Mouse (Mus musculus): ENCODE data around the gene Ngef.
"Not testable (repeated sequence)": the region's sequence is repeated elsewhere in the genome, so short reads cannot be mapped to it uniquely, and the experiment has no call there.

The Ngef gene

GRCm38 (mm10) chr1:87471914-87472313 is 101.8 kb downstream of the Ngef start:
- DNase-seq: no peak

DNA sequence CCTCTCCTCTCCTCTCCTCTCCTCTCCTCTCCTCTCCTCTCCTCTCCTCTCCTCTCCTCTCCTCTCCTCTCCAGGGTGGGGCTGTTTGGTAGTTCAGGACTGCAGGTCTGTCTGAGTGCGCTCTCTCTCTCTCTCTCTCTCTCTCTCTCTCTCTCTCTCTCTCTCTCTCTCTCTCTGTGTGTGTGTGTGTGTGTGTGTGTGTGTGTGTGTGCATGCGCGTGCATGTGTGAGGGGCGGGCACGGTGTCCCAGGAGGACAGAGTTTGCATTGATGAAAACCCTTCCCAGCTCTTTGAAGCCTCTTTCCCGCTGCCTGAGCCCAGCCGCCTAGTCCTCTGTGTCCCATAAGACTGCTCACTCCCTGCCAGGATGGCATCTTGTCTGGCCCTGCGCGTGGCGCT is 103.7 kb downstream of the Ngef start, which contains the start of gene Snorc:
TSS of gene Snorc (plus strand) at position 301 of the 400 bp plus-strand sequence.
- DNase-seq: not testable (repeated sequence)

DNA sequence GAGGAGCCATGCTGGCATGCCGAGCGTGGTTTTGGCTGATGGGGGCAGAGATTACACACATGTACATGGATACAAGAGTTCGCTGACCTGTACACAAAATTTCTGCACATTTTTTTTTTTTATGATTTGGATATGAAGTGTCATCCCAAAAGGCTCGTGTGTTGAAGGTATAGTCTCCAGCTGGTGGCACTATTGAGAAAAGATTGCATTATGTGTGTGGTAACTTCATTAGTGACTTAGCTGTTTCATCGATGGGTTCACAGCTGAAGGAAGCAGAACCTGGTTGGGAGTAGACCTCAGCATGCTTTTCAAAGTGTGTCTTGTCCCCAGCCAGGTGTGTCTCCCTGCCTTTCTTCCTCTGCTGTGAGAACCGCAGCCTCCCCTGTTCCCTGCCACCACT is 105.3 kb downstream of the Ngef start:
- DNase-seq: no peak

GRCm38 (mm10) chr1:87467469-87467868 is 106.2 kb downstream of the Ngef start:
- no peak for DNase-seq

DNA sequence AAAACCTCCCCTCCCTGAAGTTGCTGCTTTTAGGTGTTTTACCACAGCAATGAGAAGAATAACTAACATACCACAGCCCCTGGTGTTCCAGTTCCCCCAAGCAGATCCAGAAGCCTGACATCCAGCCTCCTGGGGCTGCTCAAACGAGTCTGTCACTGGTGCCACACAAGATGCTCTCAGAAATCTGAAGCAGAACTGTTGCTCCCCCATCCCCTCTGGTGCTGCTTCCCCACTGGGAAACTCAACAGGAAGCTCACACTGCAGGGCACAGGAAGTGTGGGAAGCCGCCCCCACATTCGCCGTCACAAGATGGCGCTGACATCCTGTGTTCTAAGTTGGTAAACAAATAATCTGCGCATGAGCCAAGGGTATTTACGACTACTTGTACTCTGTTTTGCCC is 113.8 kb downstream of the Ngef start:
- not testable (repeated sequence) for DNase-seq

- DNase-seq: no peak
These were observed 115.6 kb downstream of the Ngef start for GRCm38 (mm10) chr1:87458045-87458444.

- DNase-seq: no peak
These were observed 117.2 kb downstream of the Ngef start for GRCm38 (mm10) chr1:87456425-87456824.

DNA sequence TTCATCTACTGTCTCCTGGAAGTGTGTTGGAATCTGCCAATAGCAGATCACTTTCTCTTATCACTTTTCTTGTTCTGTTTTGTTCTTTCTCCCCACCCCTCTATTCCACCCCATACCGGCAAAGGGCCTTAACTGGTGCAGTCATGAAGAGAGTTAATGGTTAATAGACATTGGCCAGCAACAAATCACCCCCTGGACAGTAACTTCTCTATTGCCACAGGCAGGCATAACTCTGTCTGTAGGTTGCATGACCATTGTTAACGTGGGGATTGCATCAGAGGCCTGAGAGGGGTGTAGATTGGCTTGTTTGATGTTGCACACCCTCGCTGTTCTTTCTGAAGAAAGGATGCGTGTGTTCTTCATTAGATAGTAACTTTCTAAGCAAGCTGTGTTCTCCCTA is 124.2 kb downstream of the Ngef start:
- no peak for DNase-seq

DNA sequence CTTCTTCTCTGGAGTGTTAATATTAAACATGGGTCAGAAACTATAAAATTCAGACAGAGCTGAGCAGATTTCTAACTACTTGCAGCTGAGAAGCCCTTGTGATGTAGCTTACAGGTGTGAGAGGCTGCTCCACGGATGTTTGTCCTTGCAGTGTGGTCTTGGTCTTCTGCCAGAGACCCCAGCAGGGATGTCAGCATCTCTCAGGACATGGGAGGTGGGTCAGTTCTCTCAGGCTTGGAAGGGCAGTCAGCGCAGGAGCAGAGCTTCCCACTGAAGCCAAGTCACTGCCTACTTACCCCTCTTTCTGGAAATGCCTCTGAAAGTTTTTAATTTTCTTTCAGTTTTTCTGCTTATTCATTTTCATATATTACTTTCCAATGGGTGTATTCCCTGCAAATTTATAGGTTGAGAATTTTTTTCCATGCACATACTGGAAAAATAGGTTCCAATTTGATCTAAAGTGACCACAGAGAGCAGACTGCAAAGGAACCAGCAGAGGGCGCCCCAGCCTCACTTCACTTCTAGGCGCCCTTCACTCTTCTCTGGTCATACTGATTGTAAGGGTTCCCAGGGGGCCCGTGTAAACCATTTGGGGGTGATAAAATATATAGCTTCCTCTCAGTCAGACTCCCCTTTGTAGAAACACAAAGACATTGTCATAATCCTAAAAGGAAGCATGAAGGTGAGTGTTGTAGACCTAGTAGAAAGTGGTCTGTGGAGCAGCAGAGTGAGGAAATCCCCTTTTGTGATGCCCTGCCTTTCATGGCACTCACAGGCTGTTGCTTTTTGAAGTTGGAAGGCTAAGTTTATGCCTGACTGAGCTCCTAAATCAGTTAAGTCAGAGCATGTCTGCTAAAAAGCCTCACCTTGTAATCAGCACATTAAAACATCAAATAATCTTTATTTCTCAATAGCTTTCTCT is 126.2 kb downstream of the Ngef start:
- DNase-seq: peak; percentile 60

DNA sequence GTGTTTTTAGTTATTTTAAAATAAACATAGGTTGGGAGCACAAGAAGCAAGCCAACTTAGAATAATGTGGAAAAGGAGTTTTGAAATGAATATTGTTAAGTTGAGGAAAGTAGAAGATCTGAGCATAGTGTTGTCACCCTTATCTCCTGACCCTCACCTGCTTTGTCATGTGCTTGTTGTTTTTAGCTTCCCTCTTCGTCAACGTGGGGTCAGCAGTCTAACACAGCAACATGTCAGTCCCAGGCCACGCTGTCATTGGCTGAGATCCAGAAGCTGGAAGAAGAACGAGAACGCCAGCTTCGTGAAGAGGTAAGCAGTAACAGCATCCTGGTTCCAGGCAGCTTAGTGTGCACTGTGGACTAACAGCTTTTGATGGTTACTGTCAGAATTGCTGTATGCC is 137.1 kb downstream of the Ngef start:
- DNase-seq: no peak

DNA sequence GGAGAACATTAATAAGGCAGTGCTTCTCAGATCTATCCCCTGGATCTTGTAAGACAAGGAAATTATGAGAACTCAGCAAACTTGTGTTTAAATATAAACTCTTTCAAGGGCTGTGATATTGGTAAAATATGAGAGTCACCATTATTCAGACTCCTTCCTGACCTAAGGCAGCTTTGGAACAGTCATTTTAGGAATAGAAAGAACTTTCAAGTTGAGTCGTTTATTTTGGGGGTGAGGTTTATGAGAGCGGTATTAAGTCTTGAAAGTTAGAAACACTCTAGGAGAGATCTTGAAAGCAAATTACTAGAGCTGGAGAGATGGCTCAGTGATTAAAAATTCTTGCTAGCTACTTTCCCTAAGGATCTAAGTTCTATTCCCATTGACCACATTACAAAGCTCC is 138.5 kb downstream of the Ngef start:
- no peak for DNase-seq

Measured in liver (tissue).